Mouse (Mus musculus): ENCODE results near the gene Ikzf1. TPM values are rescaled to one million over a fixed set of nuclear protein-coding genes. Genes with fewer than 3 reads are reported as not detected.

The Ikzf1 gene
- total RNA-seq, 1 experiment, result 0.49 TPM

DNA sequence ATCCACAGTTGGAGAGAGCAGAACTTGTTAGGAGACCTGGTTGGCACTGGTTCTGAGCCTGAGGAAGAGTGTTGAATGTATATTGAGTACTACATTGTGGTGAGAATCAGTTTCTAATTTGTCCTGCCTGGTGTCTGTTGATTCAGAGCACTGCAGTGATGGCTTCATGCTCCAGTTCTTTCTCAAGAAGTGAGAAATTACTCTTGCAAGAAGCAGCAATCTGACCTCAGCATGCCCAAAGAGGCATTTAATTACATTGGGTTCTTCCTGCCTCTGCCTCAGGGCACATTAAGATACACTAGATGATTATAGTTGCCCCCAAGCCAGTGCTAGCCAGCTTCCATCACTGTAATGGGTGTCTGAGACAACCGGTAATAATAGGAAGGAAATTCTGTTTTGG lies 74.1 kb downstream of the Ikzf1 start:
- Histone ChIP-seq H3K36me3 (ENCODE audit: control insufficient read depth, insufficient read depth, low read length, poor library complexity, severe bottlenecking) (no peaks in the 10 kb centered on the region), H3K9me3 (ENCODE audit: control insufficient read depth, insufficient read depth, low read depth, low read length) (no peaks in the 10 kb centered on the region), H3K4me3 (ENCODE audit: insufficient read depth in 1 of 2, low read depth in 1 of 2, low read length in 2 of 2, poor library complexity in 1 of 2, severe bottlenecking in 1 of 2) (no peak overlapping the region), H3K4me1 (ENCODE audit: control insufficient read depth in 2 of 2, insufficient read depth in 2 of 2, low read length in 2 of 2, poor library complexity in 1 of 2) (no peaks in the 10 kb centered on the region), H3K9ac (ENCODE audit: insufficient read depth, low read depth, low read length, poor library complexity, severe bottlenecking) (no peak overlapping the region), H3K27ac (ENCODE audit: insufficient read depth, low read depth, low read length, poor library complexity, severe bottlenecking) (no peak overlapping the region)
- no peak for DNase-seq (ENCODE audit: low read depth, low spot score)
- in situ Hi-C loops (cut with MboI; ENCODE audit: low sequenced_read_pairs in 2 of 2, unreplicated experiment in 2 of 2), result no loop called here
- no peak for TF ChIP-seq CHD2 (IDR thresholded peaks at IDR 0.05; ENCODE audit: low read depth, low read length)
- TF ChIP-seq ZC3H11A (IDR thresholded peaks at IDR 0.05; ENCODE audit: borderline replicate concordance, low read depth, low read length), result no peak
- no peak for TF ChIP-seq ZNF384 (IDR thresholded peaks at IDR 0.05; ENCODE audit: low read depth, low read length)
- no peak for TF ChIP-seq HCFC1 (IDR thresholded peaks at IDR 0.05; ENCODE audit: borderline replicate concordance, insufficient read depth, low read length)
- no peak for TF ChIP-seq MAFK (IDR thresholded peaks at IDR 0.05; ENCODE audit: insufficient read depth, low read depth, low read length)

DNA sequence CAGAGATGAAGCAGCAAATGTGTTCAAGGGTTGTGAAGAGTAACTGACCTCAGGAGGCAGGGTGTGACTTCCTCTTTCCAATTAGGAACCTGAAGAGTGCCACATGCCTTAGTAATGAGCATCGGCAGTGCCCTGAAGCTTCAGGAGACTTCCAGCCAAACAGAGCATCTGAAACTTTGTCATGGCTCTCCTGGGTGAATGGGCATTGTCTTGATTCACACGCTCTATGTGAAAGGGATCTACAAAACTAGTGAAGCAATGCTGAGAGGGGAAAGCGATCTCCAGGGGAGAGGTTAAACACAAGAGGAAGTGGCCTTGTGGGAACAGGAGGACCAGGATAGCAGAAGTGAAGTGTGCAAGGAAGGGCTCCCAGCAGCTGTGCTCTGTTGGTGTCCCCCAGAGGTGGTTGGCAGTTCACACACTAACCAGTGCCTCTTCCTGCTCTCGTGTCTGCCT lies 78.4 kb downstream of the Ikzf1 start:
- H3K4me1 ChIP-seq (ENCODE audit: control insufficient read depth in 2 of 2, insufficient read depth in 2 of 2, low read length in 2 of 2, poor library complexity in 1 of 2), result no peaks in the 10 kb centered on the region
- TF ChIP-seq CHD2 (IDR thresholded peaks at IDR 0.05; ENCODE audit: low read depth, low read length), result no peak
- TF ChIP-seq ZNF384 (IDR thresholded peaks at IDR 0.05; ENCODE audit: low read depth, low read length), result no peak
- TF ChIP-seq ZC3H11A (IDR thresholded peaks at IDR 0.05; ENCODE audit: borderline replicate concordance, low read depth, low read length), result no peak
- TF ChIP-seq HCFC1 (IDR thresholded peaks at IDR 0.05; ENCODE audit: borderline replicate concordance, insufficient read depth, low read length), result no peak
- TF ChIP-seq MAFK (IDR thresholded peaks at IDR 0.05; ENCODE audit: insufficient read depth, low read depth, low read length), result no peak
- no peak overlapping the region for H3K27ac ChIP-seq (ENCODE audit: insufficient read depth, low read depth, low read length, poor library complexity, severe bottlenecking)
- H3K9ac ChIP-seq (ENCODE audit: insufficient read depth, low read depth, low read length, poor library complexity, severe bottlenecking), result no peak overlapping the region
- H3K4me3 ChIP-seq (ENCODE audit: insufficient read depth in 1 of 2, low read depth in 1 of 2, low read length in 2 of 2, poor library complexity in 1 of 2, severe bottlenecking in 1 of 2), result no peak overlapping the region
- in situ Hi-C loops (cut with MboI; ENCODE audit: low sequenced_read_pairs in 2 of 2, unreplicated experiment in 2 of 2), result no loop called here
- H3K36me3 ChIP-seq (ENCODE audit: control insufficient read depth, insufficient read depth, low read length, poor library complexity, severe bottlenecking), result no peaks in the 10 kb centered on the region
- no peaks in the 10 kb centered on the region for H3K9me3 ChIP-seq (ENCODE audit: control insufficient read depth, insufficient read depth, low read depth, low read length)
- no peak for DNase-seq (ENCODE audit: low read depth, low spot score)

- Histone ChIP-seq H3K9ac (ENCODE audit: insufficient read depth, low read depth, low read length, poor library complexity, severe bottlenecking) (no peak overlapping the region), H3K9me3 (ENCODE audit: control insufficient read depth, insufficient read depth, low read depth, low read length) (no peaks in the 10 kb centered on the region), H3K4me1 (ENCODE audit: control insufficient read depth in 2 of 2, insufficient read depth in 2 of 2, low read length in 2 of 2, poor library complexity in 1 of 2) (no peaks in the 10 kb centered on the region), H3K36me3 (ENCODE audit: control insufficient read depth, insufficient read depth, low read length, poor library complexity, severe bottlenecking) (no peaks in the 10 kb centered on the region), H3K27ac (ENCODE audit: insufficient read depth, low read depth, low read length, poor library complexity, severe bottlenecking) (no peak overlapping the region), H3K4me3 (ENCODE audit: insufficient read depth in 1 of 2, low read depth in 1 of 2, low read length in 2 of 2, poor library complexity in 1 of 2, severe bottlenecking in 1 of 2) (no peak overlapping the region)
- no peak for DNase-seq (ENCODE audit: low read depth, low spot score)
- in situ Hi-C loops (cut with MboI; ENCODE audit: low sequenced_read_pairs in 2 of 2, unreplicated experiment in 2 of 2), result no loop called here
- no peak for TF ChIP-seq CHD2 (IDR thresholded peaks at IDR 0.05; ENCODE audit: low read depth, low read length)
- no peak for TF ChIP-seq HCFC1 (IDR thresholded peaks at IDR 0.05; ENCODE audit: borderline replicate concordance, insufficient read depth, low read length)
- TF ChIP-seq ZC3H11A (IDR thresholded peaks at IDR 0.05; ENCODE audit: borderline replicate concordance, low read depth, low read length), result no peak
Observed at GRCm38 (mm10) chr11:11765414-11765813, 80.6 kb downstream of the Ikzf1 start.

DNA sequence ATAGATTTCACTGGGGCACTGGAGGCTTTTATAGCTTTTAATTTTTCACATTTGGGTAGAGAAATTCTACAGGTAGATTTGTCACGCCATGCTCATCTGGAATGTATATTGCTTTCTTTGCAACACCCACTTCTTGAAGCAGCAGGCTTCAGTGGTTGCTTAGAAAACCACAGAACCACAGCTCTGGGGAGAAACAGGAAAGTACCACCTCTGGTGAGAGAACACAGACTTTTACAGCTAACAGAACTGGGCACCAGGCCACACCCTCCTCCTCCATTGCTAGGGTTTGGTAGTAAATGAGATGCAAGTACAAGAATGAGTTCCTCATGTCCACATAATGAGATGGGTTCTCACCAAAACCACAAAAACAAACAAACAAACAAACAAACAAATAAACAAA lies 81.3 kb downstream of the Ikzf1 start:
- Histone ChIP-seq H3K36me3 (ENCODE audit: control insufficient read depth, insufficient read depth, low read length, poor library complexity, severe bottlenecking) (no peaks in the 10 kb centered on the region), H3K9me3 (ENCODE audit: control insufficient read depth, insufficient read depth, low read depth, low read length) (no peaks in the 10 kb centered on the region), H3K4me3 (ENCODE audit: insufficient read depth in 1 of 2, low read depth in 1 of 2, low read length in 2 of 2, poor library complexity in 1 of 2, severe bottlenecking in 1 of 2) (no peak overlapping the region), H3K27ac (ENCODE audit: insufficient read depth, low read depth, low read length, poor library complexity, severe bottlenecking) (no peak overlapping the region), H3K9ac (ENCODE audit: insufficient read depth, low read depth, low read length, poor library complexity, severe bottlenecking) (no peak overlapping the region), H3K4me1 (ENCODE audit: control insufficient read depth in 2 of 2, insufficient read depth in 2 of 2, low read length in 2 of 2, poor library complexity in 1 of 2) (no peaks in the 10 kb centered on the region)
- in situ Hi-C loops (cut with MboI; ENCODE audit: low sequenced_read_pairs in 2 of 2, unreplicated experiment in 2 of 2), result no loop called here
- no peak for TF ChIP-seq ZC3H11A (IDR thresholded peaks at IDR 0.05; ENCODE audit: borderline replicate concordance, low read depth, low read length)
- no peak for TF ChIP-seq HCFC1 (IDR thresholded peaks at IDR 0.05; ENCODE audit: borderline replicate concordance, insufficient read depth, low read length)
- no peak for TF ChIP-seq MAFK (IDR thresholded peaks at IDR 0.05; ENCODE audit: insufficient read depth, low read depth, low read length)
- no peak for TF ChIP-seq ZNF384 (IDR thresholded peaks at IDR 0.05; ENCODE audit: low read depth, low read length)
- no peak for TF ChIP-seq CHD2 (IDR thresholded peaks at IDR 0.05; ENCODE audit: low read depth, low read length)
- no peak for DNase-seq (ENCODE audit: low read depth, low spot score)

DNA sequence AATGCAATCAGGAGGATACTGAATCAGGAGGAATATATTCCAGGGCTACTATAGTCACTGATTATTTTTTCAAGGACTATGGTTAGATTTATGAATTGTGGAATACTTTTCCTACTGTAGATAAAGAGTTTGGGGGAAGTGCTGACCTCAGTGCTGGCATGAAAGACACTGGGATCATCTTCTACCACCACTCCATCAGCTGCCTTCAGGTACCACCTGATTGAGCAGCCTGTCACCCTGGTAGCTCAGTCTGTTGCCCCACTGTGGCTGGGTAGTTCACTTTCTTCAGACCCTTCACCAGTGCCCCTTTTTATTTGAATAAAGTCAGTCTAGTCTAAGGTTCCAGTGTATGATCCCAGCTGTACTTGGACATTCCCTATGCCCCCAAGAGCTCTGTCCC lies 81.9 kb downstream of the Ikzf1 start:
- Histone ChIP-seq H3K36me3 (ENCODE audit: control insufficient read depth, insufficient read depth, low read length, poor library complexity, severe bottlenecking) (no peaks in the 10 kb centered on the region), H3K27ac (ENCODE audit: insufficient read depth, low read depth, low read length, poor library complexity, severe bottlenecking) (no peak overlapping the region), H3K9me3 (ENCODE audit: control insufficient read depth, insufficient read depth, low read depth, low read length) (no peaks in the 10 kb centered on the region), H3K4me3 (ENCODE audit: insufficient read depth in 1 of 2, low read depth in 1 of 2, low read length in 2 of 2, poor library complexity in 1 of 2, severe bottlenecking in 1 of 2) (no peak overlapping the region), H3K9ac (ENCODE audit: insufficient read depth, low read depth, low read length, poor library complexity, severe bottlenecking) (no peak overlapping the region), H3K4me1 (ENCODE audit: control insufficient read depth in 2 of 2, insufficient read depth in 2 of 2, low read length in 2 of 2, poor library complexity in 1 of 2) (no peaks in the 10 kb centered on the region)
- TF ChIP-seq CHD2 (IDR thresholded peaks at IDR 0.05; ENCODE audit: low read depth, low read length) (no peak), ZNF384 (IDR thresholded peaks at IDR 0.05; ENCODE audit: low read depth, low read length) (no peak), ZC3H11A (IDR thresholded peaks at IDR 0.05; ENCODE audit: borderline replicate concordance, low read depth, low read length) (no peak), MAFK (IDR thresholded peaks at IDR 0.05; ENCODE audit: insufficient read depth, low read depth, low read length) (no peak), HCFC1 (IDR thresholded peaks at IDR 0.05; ENCODE audit: borderline replicate concordance, insufficient read depth, low read length) (no peak)
- DNase-seq (ENCODE audit: low read depth, low spot score), result no peak
- in situ Hi-C loops (cut with MboI; ENCODE audit: low sequenced_read_pairs in 2 of 2, unreplicated experiment in 2 of 2), result no loop called here

All from ES-E14 (cell line).